Mouse (Mus musculus): ENCODE data around the gene H2-D1. TPM values are rescaled to one million over a fixed set of nuclear protein-coding genes. Genes with fewer than 3 reads are reported as not detected.

The H2-D1 gene
- polyA plus RNA-seq, 2 experiments: 37.1 to 57.2 TPM

DNA sequence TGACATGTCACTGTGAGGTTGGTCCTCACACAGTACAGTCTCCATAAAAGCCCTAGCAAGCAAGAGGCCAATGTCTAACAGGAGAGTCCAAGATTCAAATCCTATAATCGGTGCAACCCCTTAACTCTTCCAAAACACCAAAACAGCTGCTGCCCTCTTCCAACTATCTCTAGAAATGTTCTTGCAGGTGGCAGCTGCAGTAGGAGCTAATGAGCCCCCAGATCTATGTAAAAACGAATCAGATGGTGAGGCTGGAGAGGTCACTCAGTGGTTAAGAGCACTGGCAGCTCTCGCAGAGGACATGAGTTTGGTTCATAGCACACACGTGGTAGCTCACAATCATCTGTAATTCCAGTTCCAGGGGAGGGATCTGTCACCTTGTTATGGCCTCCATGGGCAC is 6.8 kb upstream of the H2-D1 start:
- ATAC-seq (ENCODE audit: insufficient read depth) (no peak), DNase-seq (ENCODE audit: low read depth in 3 of 3, low spot score in 3 of 3) (no peak)
- H3K9ac ChIP-seq (replicated peaks): no peak overlapping the region
- no peak overlapping the region for H3K4me2 ChIP-seq (ENCODE audit: low read depth)
- H3K4me3 ChIP-seq (ENCODE audit: insufficient read depth in 1 of 2, low read depth in 2 of 2, low read length in 2 of 2): no peak overlapping the region
- no peaks in the 10 kb centered on the region for H3K9me3 ChIP-seq (ENCODE audit: control insufficient read depth, low read length)
- peaks cover 30% of the 10 kb centered on the region for H3K36me3 ChIP-seq (replicated peaks; ENCODE audit: control insufficient read depth, insufficient read depth, low read depth)
- H3K27ac ChIP-seq: no peak overlapping the region
- H3K27me3 ChIP-seq (ENCODE audit: control insufficient read depth, insufficient read depth, low read length): no peaks in the 10 kb centered on the region
- peaks cover 0 to 15% of the 10 kb centered on the region in 2 experiments; a peak in 3 of 4 replicates for H3K4me1 ChIP-seq (replicated peaks; ENCODE audit: control insufficient read depth in 2 of 2, insufficient read depth in 2 of 2, low read length in 1 of 2)
- TF ChIP-seq EP300 (IDR thresholded peaks at IDR 0.05; ENCODE audit: low read depth) (no peak), CTCF (IDR thresholded peaks at IDR 0.05; ENCODE audit: low read depth) (no peak)
- 54% methylated on average over 4 of the region's 4 CpGs for WGBS (ENCODE audit: insufficient replicate concordance)

DNA sequence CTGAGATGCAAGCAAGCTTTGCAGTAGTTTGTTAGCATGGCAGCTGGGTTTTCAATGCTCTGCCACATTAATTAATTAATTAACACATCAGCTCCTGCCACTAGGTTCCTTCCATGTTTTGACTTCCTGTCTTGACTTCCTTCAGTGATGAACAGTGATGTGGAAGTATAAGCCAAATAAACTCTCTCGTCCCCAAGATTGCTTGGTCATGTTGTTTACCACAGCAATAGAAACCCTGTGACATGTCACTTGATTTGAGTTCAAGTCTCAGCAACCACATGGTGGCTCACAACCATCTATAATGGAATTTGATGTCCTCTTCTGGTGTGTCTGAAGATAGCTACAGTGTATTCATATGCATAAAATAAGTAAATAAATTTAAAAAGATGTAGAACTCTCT is 5.2 kb upstream of the H2-D1 start:
- Histone ChIP-seq H3K4me1 (replicated peaks; ENCODE audit: control insufficient read depth in 2 of 2, insufficient read depth in 2 of 2, low read length in 1 of 2) (peaks cover 1 to 18% of the 10 kb centered on the region in 2 experiments), H3K9ac (replicated peaks) (peak overlapping the region; percentile 73), H3K36me3 (replicated peaks; ENCODE audit: control insufficient read depth, insufficient read depth, low read depth) (peaks cover 16% of the 10 kb centered on the region), H3K4me2 (ENCODE audit: low read depth) (peak overlapping the region; percentile 79), H3K27ac (peak overlapping the region; percentile 83), H3K27me3 (ENCODE audit: control insufficient read depth, insufficient read depth, low read length) (no peaks in the 10 kb centered on the region), H3K4me3 (ENCODE audit: insufficient read depth in 1 of 2, low read depth in 2 of 2, low read length in 2 of 2) (peak overlapping the region in 1 of 2 experiments; percentile 58; a peak in 1 of 4 replicates), H3K9me3 (ENCODE audit: control insufficient read depth, low read length) (no peaks in the 10 kb centered on the region)
- ATAC-seq (ENCODE audit: insufficient read depth) (peak; percentile 38; the same call in 1 of the 2 replicates), DNase-seq (ENCODE audit: low read depth in 3 of 3, low spot score in 3 of 3) (no peak)
- 7% methylated on average over 1 of the region's 1 CpGs for WGBS (ENCODE audit: insufficient replicate concordance)
- TF ChIP-seq CTCF (IDR thresholded peaks at IDR 0.05; ENCODE audit: low read depth): no peak
- no peak for TF ChIP-seq EP300 (IDR thresholded peaks at IDR 0.05; ENCODE audit: low read depth)

DNA sequence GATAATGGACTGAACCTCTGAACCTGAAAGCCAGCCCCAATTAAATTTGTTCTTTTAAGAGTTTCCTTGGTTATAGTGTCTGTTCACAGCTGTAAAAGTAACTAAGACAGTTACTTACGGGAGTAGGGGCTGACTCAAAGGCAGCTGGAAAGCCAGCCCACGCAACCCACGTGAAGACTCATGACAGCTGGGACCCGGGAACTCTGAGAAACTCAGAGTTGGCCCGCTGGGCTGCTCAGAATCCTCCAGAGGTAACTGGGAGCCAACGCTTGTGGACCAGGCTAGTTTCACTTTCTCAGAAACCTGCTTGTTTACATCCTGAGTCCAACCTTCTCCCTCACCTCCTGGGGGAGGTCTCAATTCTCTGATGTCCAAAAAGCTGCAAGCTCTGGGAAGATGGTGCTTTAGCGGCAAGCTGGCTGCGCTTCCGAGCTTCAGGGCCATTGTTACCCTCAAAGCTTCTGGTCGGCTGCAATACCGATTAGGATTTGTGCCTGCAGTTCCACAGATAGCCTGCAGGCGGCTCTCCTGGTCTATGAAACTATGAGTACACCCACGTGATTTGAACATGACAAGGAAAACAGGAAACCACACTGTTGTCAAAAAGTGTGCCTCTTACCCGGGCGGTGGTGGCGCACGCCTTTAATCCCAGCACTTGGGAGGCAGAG is 4.6 kb upstream of the H2-D1 start:
- TF ChIP-seq CTCF (IDR thresholded peaks at IDR 0.05; ENCODE audit: low read depth): peak; percentile 93
- TF ChIP-seq EP300 (IDR thresholded peaks at IDR 0.05; ENCODE audit: low read depth): no peak
- H3K27me3 ChIP-seq (ENCODE audit: control insufficient read depth, insufficient read depth, low read length): no peaks in the 10 kb centered on the region
- no peaks in the 10 kb centered on the region for H3K9me3 ChIP-seq (ENCODE audit: control insufficient read depth, low read length)
- peak; percentile 49 for ATAC-seq (ENCODE audit: insufficient read depth)
- H3K4me3 ChIP-seq (ENCODE audit: insufficient read depth in 1 of 2, low read depth in 2 of 2, low read length in 2 of 2): peak overlapping the region; percentile 58 to 74
- DNase-seq (ENCODE audit: low read depth in 3 of 3, low spot score in 3 of 3): peak; percentile 87 to 90 (median 89)
- peak overlapping the region; percentile 83 for H3K27ac ChIP-seq
- peaks cover 10% of the 10 kb centered on the region for H3K36me3 ChIP-seq (replicated peaks; ENCODE audit: control insufficient read depth, insufficient read depth, low read depth)
- peaks cover 3 to 20% of the 10 kb centered on the region in 2 experiments for H3K4me1 ChIP-seq (replicated peaks; ENCODE audit: control insufficient read depth in 2 of 2, insufficient read depth in 2 of 2, low read length in 1 of 2)
- H3K4me2 ChIP-seq (ENCODE audit: low read depth): peak overlapping the region; percentile 79
- peak overlapping the region; percentile 73 for H3K9ac ChIP-seq (replicated peaks)
- WGBS (ENCODE audit: insufficient replicate concordance): 6% methylated on average over 17 of the region's 17 CpGs

- DNase-seq (ENCODE audit: low read depth in 3 of 3, low spot score in 3 of 3) (peak in 1 of 3 experiments; percentile 46), ATAC-seq (ENCODE audit: insufficient read depth) (no peak)
- H3K27ac ChIP-seq: no peak overlapping the region
- H3K9ac ChIP-seq (replicated peaks): no peak overlapping the region
- no peak overlapping the region for H3K4me3 ChIP-seq (ENCODE audit: insufficient read depth in 1 of 2, low read depth in 2 of 2, low read length in 2 of 2)
- TF ChIP-seq CTCF (IDR thresholded peaks at IDR 0.05; ENCODE audit: low read depth) (no peak; the same call in 1 of the 2 replicates), EP300 (IDR thresholded peaks at IDR 0.05; ENCODE audit: low read depth) (no peak)
- no peaks in the 10 kb centered on the region for H3K9me3 ChIP-seq (ENCODE audit: control insufficient read depth, low read length)
- WGBS (ENCODE audit: insufficient replicate concordance): 23% methylated on average over 13 of the region's 14 CpGs
- H3K4me2 ChIP-seq (ENCODE audit: low read depth): peak overlapping the region; percentile 79
- H3K36me3 ChIP-seq (replicated peaks; ENCODE audit: control insufficient read depth, insufficient read depth, low read depth): peaks cover 2% of the 10 kb centered on the region
- peaks cover 3 to 20% of the 10 kb centered on the region in 2 experiments for H3K4me1 ChIP-seq (replicated peaks; ENCODE audit: control insufficient read depth in 2 of 2, insufficient read depth in 2 of 2, low read length in 1 of 2)
- H3K27me3 ChIP-seq (ENCODE audit: control insufficient read depth, insufficient read depth, low read length): no peaks in the 10 kb centered on the region
Observed at GRCm38 (mm10) chr17:35258492-35259478, 3.7 kb upstream of the H2-D1 start.

- Histone ChIP-seq H3K9me3 (ENCODE audit: control insufficient read depth, low read length) (no peaks in the 10 kb centered on the region), H3K27me3 (ENCODE audit: control insufficient read depth, insufficient read depth, low read length) (no peaks in the 10 kb centered on the region), H3K9ac (replicated peaks) (no peak overlapping the region), H3K4me3 (ENCODE audit: insufficient read depth in 1 of 2, low read depth in 2 of 2, low read length in 2 of 2) (no peak overlapping the region), H3K27ac (no peak overlapping the region), H3K4me1 (replicated peaks; ENCODE audit: control insufficient read depth in 2 of 2, insufficient read depth in 2 of 2, low read length in 1 of 2) (peaks cover 3 to 20% of the 10 kb centered on the region in 2 experiments), H3K4me2 (ENCODE audit: low read depth) (no peak overlapping the region), H3K36me3 (replicated peaks; ENCODE audit: control insufficient read depth, insufficient read depth, low read depth) (no peaks in the 10 kb centered on the region)
- ATAC-seq (ENCODE audit: insufficient read depth): no peak
- TF ChIP-seq CTCF (IDR thresholded peaks at IDR 0.05; ENCODE audit: low read depth) (no peak), EP300 (IDR thresholded peaks at IDR 0.05; ENCODE audit: low read depth) (no peak)
- no peak for DNase-seq (ENCODE audit: low read depth in 3 of 3, low spot score in 3 of 3)
- 70% methylated on average over 4 of the region's 4 CpGs for WGBS (ENCODE audit: insufficient replicate concordance)
Observed at GRCm38 (mm10) chr17:35259621-35260020, 2.9 kb upstream of the H2-D1 start.
